Mouse (Mus musculus): ENCODE measurements at regions not wholly inside any gene's neighbourhood (a gene's known extent, or its start where the extent isn't known, plus 50 kb on each side); places are given as distances from the start of the nearest gene placed in this dataset.

DNA sequence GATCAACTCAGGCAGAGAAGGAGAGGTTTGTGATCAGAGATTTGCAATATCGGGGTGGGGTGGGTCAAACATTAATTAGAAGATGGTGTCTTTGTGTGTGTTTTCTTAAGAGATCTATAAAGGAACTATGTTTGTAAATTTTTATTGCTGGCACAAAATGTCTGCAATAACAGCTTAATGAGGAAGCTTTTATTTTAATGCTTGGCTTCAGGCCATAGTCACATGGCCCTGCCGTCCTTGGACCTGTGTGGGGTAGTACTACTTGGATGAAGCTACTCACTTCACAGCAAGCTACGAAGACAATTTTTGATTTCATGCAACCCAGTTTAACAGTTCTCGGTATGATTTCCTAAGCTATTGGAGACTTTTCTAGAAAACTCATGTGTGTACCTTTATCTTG is 78.5 kb upstream of the Enpp6 start:
- TF ChIP-seq CTCF (IDR thresholded peaks at IDR 0.05; ENCODE audit: low read depth, low read length) (no peak), POLR2A (IDR thresholded peaks at IDR 0.05; ENCODE audit: borderline replicate concordance, low read depth, low read length) (no peak)
